Mouse (Mus musculus) T-helper 17 cell (primary cell): ENCODE results near the gene Nim1k.

ENCODE experiments used
- in situ Hi-C, 2 experiments: fragments of 300-600 bp; cut with MboI, MseI; formaldehyde crosslinking; loops; 1 replicate in 1 of 2; 2 replicates in 1 of 2; pipeline ENCODE4 v1.15.1; 2025; ENCODE audit warnings: high pct_unique_total_duplicates in 2 of 2

Gene Nim1k

GRCm38 (mm10) chr13:119731448-119731847, 24.2 kb downstream of the Nim1k start:
- in situ Hi-C loops, result loop anchor here in 1 of 2 experiments (25.0 kb wide), 1 partner anchor 244 kb away; the partner anchor contains the start of genes 3110070M22Rik and Tmem267

- in situ Hi-C loops, result loop anchor here in 1 of 2 experiments (25.0 kb wide), 1 partner anchor 242 kb away; the partner anchor contains the start of genes 3110070M22Rik and Tmem267
Measured at GRCm38 (mm10) chr13:119729406-119729805, 26.3 kb downstream of the Nim1k start.

GRCm38 (mm10) chr13:119727608-119728387, 27.9 kb downstream of the Nim1k start:
- in situ Hi-C loops, result loop anchor here in 1 of 2 experiments (25.0 kb wide), 1 partner anchor 240 kb away; the partner anchor contains the start of genes 3110070M22Rik and Tmem267

GRCm38 (mm10) chr13:119724541-119724940, 31.1 kb downstream of the Nim1k start:
- in situ Hi-C loops, result loop anchor here in 1 of 2 experiments (25.0 kb wide), 1 partner anchor 237 kb away; the partner anchor contains the start of genes 3110070M22Rik and Tmem267

- in situ Hi-C loops, result loop anchor here in 1 of 2 experiments (25.0 kb wide), 1 partner anchor 236 kb away; the partner anchor contains the start of genes 3110070M22Rik and Tmem267
Measured at GRCm38 (mm10) chr13:119723368-119723767, 32.3 kb downstream of the Nim1k start.

- in situ Hi-C loops, result loop anchor here in 1 of 2 experiments (25.0 kb wide), 1 partner anchor 235 kb away; the partner anchor contains the start of genes 3110070M22Rik and Tmem267
Measured at GRCm38 (mm10) chr13:119722447-119722846, 33.2 kb downstream of the Nim1k start.

GRCm38 (mm10) chr13:119716105-119716504, 39.6 kb downstream of the Nim1k start:
- in situ Hi-C loops, result loop anchor here in 1 of 2 experiments (25.0 kb wide), 1 partner anchor 229 kb away; the partner anchor contains the start of genes 3110070M22Rik and Tmem267

- in situ Hi-C loops, result loop anchor here (5.0 to 25.0 kb wide), 2 partner anchors 37 to 227 kb away; partner anchors contain the start of genes 3110070M22Rik (in 1 of the 2) and Tmem267 (in 1 of the 2)
Measured at GRCm38 (mm10) chr13:119713821-119714220, 41.9 kb downstream of the Nim1k start.

- in situ Hi-C loops, result loop anchor here (5.0 to 25.0 kb wide), 2 partner anchors 36 to 226 kb away; partner anchors contain the start of genes 3110070M22Rik (in 1 of the 2) and Tmem267 (in 1 of the 2)
Measured at GRCm38 (mm10) chr13:119713107-119713787, 42.4 kb downstream of the Nim1k start.

- in situ Hi-C loops, result loop anchor here (5.0 to 25.0 kb wide), 2 partner anchors 35 to 225 kb away; partner anchors contain the start of genes 3110070M22Rik (in 1 of the 2) and Tmem267 (in 1 of the 2)
Measured at GRCm38 (mm10) chr13:119712463-119712862, 43.2 kb downstream of the Nim1k start.

GRCm38 (mm10) chr13:119710268-119710610, 45.4 kb downstream of the Nim1k start:
- in situ Hi-C loops, result loop anchor here (5.0 to 25.0 kb wide), 2 partner anchors 33 to 223 kb away; partner anchors contain the start of genes 3110070M22Rik (in 1 of the 2) and Tmem267 (in 1 of the 2)

- in situ Hi-C loops, result loop anchor here (5.0 to 25.0 kb wide), 3 partner anchors 32 to 222 kb away; partner anchors contain the start of genes 3110070M22Rik (in 1 of the 2) and Tmem267 (in 1 of the 2)
Measured at GRCm38 (mm10) chr13:119709388-119710267, 46.1 kb downstream of the Nim1k start.

GRCm38 (mm10) chr13:119708941-119709340, 46.7 kb downstream of the Nim1k start:
- in situ Hi-C loops, result loop anchor here (5.0 to 25.0 kb wide), 2 partner anchors 63 to 222 kb away; partner anchors contain the start of genes 3110070M22Rik (in 1 of the 2) and Tmem267 (in 1 of the 2)

GRCm38 (mm10) chr13:119707906-119708305, 47.8 kb downstream of the Nim1k start:
- in situ Hi-C loops, result loop anchor here (5.0 to 25.0 kb wide), 2 partner anchors 64 to 221 kb away; partner anchors contain the start of genes 3110070M22Rik (in 1 of the 2) and Tmem267 (in 1 of the 2)

- in situ Hi-C loops, result loop anchor here (5.0 to 25.0 kb wide), 2 partner anchors 65 to 220 kb away; partner anchors contain the start of genes 3110070M22Rik (in 1 of the 2) and Tmem267 (in 1 of the 2)
Measured at GRCm38 (mm10) chr13:119706953-119707352, 48.7 kb downstream of the Nim1k start.

GRCm38 (mm10) chr13:119706278-119706880, 49.3 kb downstream of the Nim1k start:
- in situ Hi-C loops, result loop anchor here (5.0 to 25.0 kb wide), 2 partner anchors 66 to 219 kb away; partner anchors contain the start of genes 3110070M22Rik (in 1 of the 2) and Tmem267 (in 1 of the 2)

- in situ Hi-C loops, result loop anchor here in 1 of 2 experiments (25.0 kb wide), 1 partner anchor 217 kb away; the partner anchor contains the start of genes 3110070M22Rik and Tmem267
Measured at GRCm38 (mm10) chr13:119704280-119704679, 51.4 kb downstream of the Nim1k start.

- in situ Hi-C loops, result no loop called here
Measured at GRCm38 (mm10) chr13:119698436-119698835, 57.2 kb downstream of the Nim1k start.

- in situ Hi-C loops, result no loop called here
Measured at GRCm38 (mm10) chr13:119696496-119696895, 59.2 kb downstream of the Nim1k start.
